Mouse (Mus musculus) lung, adult 2 months (tissue): ENCODE results near the gene Baz2b. TPM values are rescaled to one million over a fixed set of nuclear protein-coding genes. Genes with fewer than 3 reads are reported as not detected.

Experiments used
- DNase-seq: peaks from one replicate; pipeline ENCODE4 v3.0.0; 2022
- H3K4me1 ChIP-seq: fragments of 200-500 bp; 2 replicates; pipeline ENCODE4 v1.6.1; 2011; ENCODE audit warnings: low read length; ENCODE audit not compliant: control insufficient read depth, insufficient read depth
- H3K4me3 ChIP-seq: fragments of 200-500 bp; replicated peaks from 2 replicates; pipeline ENCODE3; 2011; ENCODE audit warnings: low read depth, mild to moderate bottlenecking, control low read depth, low read length; ENCODE audit errors: extremely low read depth
- CTCF ChIP-seq: fragments of 200-500 bp; IDR thresholded peaks from 2 replicates; pipeline ENCODE4 v1.5.1; 2011; ENCODE audit warnings: mild to moderate bottlenecking, low read length, control low read depth; ENCODE audit not compliant: insufficient read depth
- POLR2A ChIP-seq: fragments of 200-500 bp; IDR thresholded peaks from 2 replicates; pipeline ENCODE4 v1.6.1; 2011; ENCODE audit warnings: low read depth, mild to moderate bottlenecking, control low read depth, low read length, borderline replicate concordance; ENCODE audit errors: extremely low read depth
- whole genome bisulfite sequencing: fragments of 180-500 bp; shearing (Covaris S2); methylation state at CpG from one replicate; pipeline ENCODE4 v1.1.7; 2018; 5-methylcytosine and 5-hydroxymethylcytosine counted together
- polyA plus RNA-seq: library from polyadenylated mRNA; depleted of rRNA; stranded (reverse); fragments of >200 nt; gene quantifications from 2 replicates; pipeline ENCODE4 v1.2.3, GENCODE M21; 2012

The Baz2b gene
- polyA plus RNA-seq, 1 experiment = 21.9 TPM

DNA sequence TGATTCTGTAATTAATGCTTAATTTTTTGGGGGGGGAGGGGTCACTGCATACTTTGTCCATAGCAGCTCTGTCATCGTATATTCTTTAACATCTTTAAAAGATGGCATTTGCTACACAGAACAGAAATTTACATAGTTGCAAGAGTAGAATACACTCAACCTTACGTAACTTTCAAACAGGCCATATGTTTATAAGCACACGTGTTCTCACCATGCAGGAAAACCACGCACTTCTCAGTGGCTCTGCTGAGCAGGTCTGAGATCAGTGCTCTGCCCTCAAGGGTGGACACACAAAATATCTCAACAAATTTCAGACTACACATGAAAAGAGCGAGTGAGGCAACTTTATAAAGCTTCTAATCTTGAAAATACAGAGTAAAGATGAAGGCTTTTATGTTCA, 235.7 kb downstream of the Baz2b start:
- Histone ChIP-seq H3K4me3 (no peak overlapping the region), H3K4me1 (no peaks in the 10 kb centered on the region)
- WGBS = 82% methylated on average over 5 of the region's 5 CpGs
- no peak for DNase-seq
- no peak for TF ChIP-seq CTCF
- TF ChIP-seq POLR2A = no peak

GRCm38 (mm10) chr2:59973104-59973641, 236.5 kb downstream of the Baz2b start:
- no peak overlapping the region for H3K4me3 ChIP-seq
- no peaks in the 10 kb centered on the region for H3K4me1 ChIP-seq
- TF ChIP-seq POLR2A (no peak), CTCF (no peak)
- DNase-seq = no peak
- 85% methylated on average over 4 of the region's 4 CpGs for whole genome bisulfite sequencing

DNA sequence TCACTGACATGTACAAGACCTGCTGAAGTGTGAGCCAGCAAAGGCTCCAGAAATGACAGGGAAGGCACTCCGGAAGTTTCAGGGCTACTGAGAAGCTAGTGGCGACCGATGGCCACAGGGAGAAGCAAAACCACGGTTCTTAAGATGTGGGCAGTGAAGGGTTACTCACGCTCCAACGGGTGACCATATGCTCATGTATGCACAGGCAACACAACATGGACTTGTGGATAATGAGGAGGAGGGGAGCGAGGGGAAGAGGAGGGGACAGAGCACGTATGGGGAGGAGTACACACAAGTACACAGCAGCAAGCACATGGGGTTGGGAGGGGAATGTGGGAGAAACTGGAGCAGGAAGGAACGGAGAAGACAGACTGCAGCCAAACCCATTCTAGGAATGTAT, 239.1 kb downstream of the Baz2b start:
- DNase-seq = no peak
- no peaks in the 10 kb centered on the region for H3K4me1 ChIP-seq
- H3K4me3 ChIP-seq = no peak overlapping the region
- WGBS = 77% methylated on average over 9 of the region's 9 CpGs
- no peak for TF ChIP-seq POLR2A
- TF ChIP-seq CTCF = no peak

DNA sequence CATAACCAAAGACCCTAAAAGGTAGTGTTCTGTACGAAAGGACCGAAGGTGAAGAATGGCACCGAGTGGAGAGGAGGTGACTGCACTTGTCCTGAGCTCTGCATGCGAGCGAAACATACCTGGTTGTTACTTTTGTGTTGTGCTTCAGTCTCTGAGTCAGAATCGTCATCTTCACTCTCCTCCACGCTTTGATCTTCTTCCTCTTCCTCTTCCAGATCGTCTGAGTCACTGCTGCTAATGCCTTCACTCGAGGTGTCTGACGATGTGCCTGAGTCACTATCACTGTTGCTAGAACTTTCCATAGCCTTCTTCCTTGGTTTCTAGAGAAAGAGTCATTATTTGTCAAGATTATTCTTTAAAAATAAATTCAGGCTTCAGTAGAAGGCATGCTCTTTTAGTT, 240.5 kb downstream of the Baz2b start:
- Histone ChIP-seq H3K4me1 (no peaks in the 10 kb centered on the region), H3K4me3 (no peak overlapping the region)
- WGBS = 73% methylated on average over 10 of the region's 10 CpGs
- TF ChIP-seq POLR2A (no peak), CTCF (no peak)
- no peak for DNase-seq

DNA sequence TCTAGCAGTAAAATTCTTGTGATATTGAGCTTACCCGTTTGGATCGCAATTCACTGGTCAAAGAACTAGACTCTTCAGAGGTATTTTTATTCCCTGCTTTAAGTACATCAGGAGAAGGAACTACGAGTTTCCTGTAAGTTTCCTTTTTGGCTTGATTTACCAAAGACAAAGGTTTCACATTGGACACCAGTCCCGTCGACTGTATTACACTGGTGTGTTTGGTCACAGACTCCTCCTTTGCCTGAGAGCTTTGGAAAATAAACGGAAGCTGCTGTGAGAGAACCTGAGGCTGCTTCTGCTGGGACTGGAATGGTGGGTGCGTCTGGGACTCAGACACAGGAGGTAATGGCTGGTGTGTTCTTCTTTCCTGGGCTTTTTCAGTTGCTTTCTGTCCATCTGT, 241.0 kb downstream of the Baz2b start:
- DNase-seq = no peak
- Histone ChIP-seq H3K4me3 (no peak overlapping the region), H3K4me1 (no peaks in the 10 kb centered on the region)
- WGBS = 55% methylated on average over 7 of the region's 7 CpGs
- TF ChIP-seq CTCF (no peak), POLR2A (no peak)

- TF ChIP-seq POLR2A = no peak
- WGBS = 93% methylated on average over 6 of the region's 6 CpGs
- Histone ChIP-seq H3K4me1 (no peaks in the 10 kb centered on the region), H3K4me3 (no peak overlapping the region)
- DNase-seq = no peak
Observed at GRCm38 (mm10) chr2:59966454-59966853, 243.2 kb downstream of the Baz2b start.

DNA sequence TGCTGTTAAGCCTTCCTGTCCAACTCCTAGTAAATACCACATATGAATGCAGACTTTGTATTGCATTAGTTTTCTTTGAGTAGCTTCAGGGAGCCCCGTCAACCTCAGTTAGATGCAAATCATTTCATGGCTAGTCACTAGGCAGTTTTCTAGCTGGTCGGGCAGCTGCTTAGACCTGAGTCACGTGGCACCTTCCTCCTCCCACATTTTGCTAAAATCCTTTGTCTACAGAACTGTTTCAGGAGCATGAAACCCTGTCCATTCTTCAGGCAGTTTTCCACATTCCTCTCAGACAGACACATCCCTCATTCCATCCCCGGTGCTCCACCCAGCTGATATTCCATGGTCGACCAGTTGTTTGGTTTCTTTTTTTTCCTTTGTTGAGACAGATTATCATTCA, 246.6 kb downstream of the Baz2b start:
- TF ChIP-seq POLR2A (no peak), CTCF (no peak)
- DNase-seq = no peak
- Histone ChIP-seq H3K4me1 (no peaks in the 10 kb centered on the region), H3K4me3 (no peak overlapping the region)
- WGBS = 68% methylated on average over 5 of the region's 5 CpGs

GRCm38 (mm10) chr2:59962579-59962978, 247.1 kb downstream of the Baz2b start:
- DNase-seq = no peak
- no peak overlapping the region for H3K4me3 ChIP-seq
- H3K4me1 ChIP-seq = no peaks in the 10 kb centered on the region
- WGBS = 83% methylated on average over 4 of the region's 4 CpGs
- TF ChIP-seq CTCF (no peak), POLR2A (no peak)

- TF ChIP-seq POLR2A (no peak), CTCF (no peak)
- Histone ChIP-seq H3K4me3 (no peak overlapping the region), H3K4me1 (no peaks in the 10 kb centered on the region)
- 82% methylated on average over 2 of the region's 2 CpGs for WGBS
- no peak for DNase-seq
Observed at GRCm38 (mm10) chr2:59960495-59960772, 249.2 kb downstream of the Baz2b start.

DNA sequence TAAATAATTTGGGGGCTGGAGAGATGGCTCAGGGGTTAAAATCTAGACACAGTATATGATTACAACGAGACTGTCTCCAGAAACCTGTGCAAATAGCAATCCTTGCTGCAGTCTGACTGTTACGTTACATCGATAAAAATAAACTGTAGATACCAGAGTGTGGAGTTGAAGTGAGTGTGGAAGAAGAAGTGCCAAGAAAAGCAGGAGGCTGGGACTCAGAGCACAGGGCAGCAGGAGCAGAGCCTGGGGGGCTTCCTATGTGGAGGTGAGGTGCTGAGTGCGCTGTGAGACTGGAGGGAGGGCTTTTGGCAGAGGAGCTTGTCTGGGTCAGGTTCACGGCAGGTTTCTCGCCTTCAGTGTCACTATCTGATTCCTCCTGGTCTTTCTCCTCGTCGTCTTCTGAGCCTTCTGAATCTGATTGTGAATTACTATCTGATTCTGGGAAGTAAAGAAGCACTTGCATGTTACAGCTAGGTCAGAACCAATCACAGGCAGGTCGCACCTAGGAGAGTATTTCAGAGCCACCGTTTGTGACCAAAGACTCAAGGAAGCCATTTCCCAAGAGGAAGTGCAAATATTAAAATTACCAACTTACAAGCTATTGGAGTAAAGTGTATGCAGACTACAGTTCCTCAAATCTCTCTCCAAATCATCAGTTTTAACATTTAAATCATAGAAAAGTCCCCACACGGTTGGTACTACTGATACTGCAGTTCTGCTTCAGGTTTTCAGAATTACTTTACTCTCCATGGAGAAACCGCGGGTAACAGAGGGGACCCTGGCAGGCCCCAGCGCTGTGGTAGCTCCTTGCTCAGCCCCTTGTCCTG, 249.8 kb downstream of the Baz2b start:
- no peak overlapping the region for H3K4me3 ChIP-seq
- no peaks in the 10 kb centered on the region for H3K4me1 ChIP-seq
- WGBS = 79% methylated on average over 14 of the region's 14 CpGs
- TF ChIP-seq CTCF (no peak), POLR2A (no peak)
- DNase-seq = no peak
